Mouse (Mus musculus) MEL (cell line): ENCODE data around the gene Tap2.

Experiments
- MYC ChIP-seq: IDR thresholded peaks from 2 replicates; pipeline ENCODE4 v1.6.1; 2011; ENCODE audit warnings: low read depth, mild to moderate bottlenecking, low read length, improper control_type of control experiment, moderate library complexity
- TAL1 ChIP-seq: IDR thresholded peaks from 2 replicates; pipeline ENCODE4 v1.6.1; 2012; ENCODE audit warnings: mild to moderate bottlenecking, inconsistent platforms, low read length, moderate library complexity, mixed read lengths
- ZMIZ1 ChIP-seq: IDR thresholded peaks from 2 replicates; pipeline ENCODE4 v1.6.1; 2012; ENCODE audit warnings: low read depth, mild to moderate bottlenecking, inconsistent platforms, low read length, improper control_type of control experiment, moderate library complexity

DNA sequence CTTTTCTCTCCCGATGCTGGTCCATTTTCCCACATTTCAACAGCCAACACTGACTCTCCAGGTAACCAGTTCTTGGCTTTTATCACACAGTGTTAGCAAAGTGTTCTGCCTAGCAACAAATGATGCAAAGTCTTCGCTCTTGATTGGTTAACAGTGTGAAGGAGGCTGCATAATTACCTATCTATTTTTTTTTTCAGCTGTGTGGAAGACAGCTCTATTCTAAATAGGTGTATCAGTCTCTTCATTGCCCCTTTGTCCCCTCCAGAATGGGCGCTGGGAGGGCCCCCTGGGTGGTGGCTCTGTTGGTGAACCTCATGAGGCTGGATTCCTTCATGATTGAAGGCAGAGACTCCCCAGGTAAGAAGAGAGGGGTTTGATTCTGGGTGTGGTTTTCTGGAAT is 35.4 kb downstream of the Tap2 start, which contains the start of gene H2-Ob:
- TF ChIP-seq TAL1 (no peak), ZMIZ1 (no peak), MYC (no peak)
